Mouse (Mus musculus): ENCODE results near the gene Agpat3. TPM values are rescaled to one million over a fixed set of nuclear protein-coding genes. Genes with fewer than 3 reads are reported as not detected.

Gene Agpat3
- total and polyA plus RNA-seq, 2 experiments from 2014 or later, result 94.9 to 101 TPM

DNA sequence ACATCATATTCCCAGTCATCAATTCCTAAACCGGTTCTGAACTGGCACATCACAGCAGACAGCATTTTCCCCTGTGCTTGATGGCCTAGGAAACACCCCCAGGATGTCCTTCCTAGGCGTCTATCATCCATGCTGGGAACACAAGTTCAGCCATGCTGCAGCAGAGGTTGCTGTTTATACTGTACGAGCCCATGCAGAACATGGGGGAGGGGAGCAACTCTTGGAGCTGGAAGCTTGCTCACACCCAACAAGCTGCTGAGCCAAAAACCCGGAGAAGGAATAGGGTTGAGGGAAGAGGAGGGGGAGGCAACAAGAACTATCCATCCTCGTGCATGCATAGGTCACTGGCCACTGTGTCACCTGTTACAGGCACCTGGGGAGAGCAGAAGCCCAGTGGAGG lies 92.0 kb downstream of the Agpat3 start:
- no peaks in the 10 kb centered on the region for H3K27me3 ChIP-seq (ENCODE audit: insufficient read depth, low read length)
- no peak overlapping the region for H3K4me3 ChIP-seq (ENCODE audit: low read depth, low read length)
- no peak overlapping the region for H3K27ac ChIP-seq (ENCODE audit: low read depth, low read length)
- no peak overlapping the region for H3K9ac ChIP-seq
- no peaks in the 10 kb centered on the region for H3K36me3 ChIP-seq (ENCODE audit: insufficient read depth)
- no peak for TF ChIP-seq CTCF (IDR thresholded peaks at IDR 0.05; ENCODE audit: low read depth)
- ATAC-seq (peak; percentile 51; the same call in 1 of the 2 replicates), DNase-seq (no peak)
- H3K4me1 ChIP-seq (ENCODE audit: insufficient read depth), result no peaks in the 10 kb centered on the region
- H3K4me2 ChIP-seq (ENCODE audit: low read depth), result no peak overlapping the region
- WGBS, result 32% methylated on average over 5 of the region's 5 CpGs
- H3K9me3 ChIP-seq (ENCODE audit: low read length), result no peaks in the 10 kb centered on the region

DNA sequence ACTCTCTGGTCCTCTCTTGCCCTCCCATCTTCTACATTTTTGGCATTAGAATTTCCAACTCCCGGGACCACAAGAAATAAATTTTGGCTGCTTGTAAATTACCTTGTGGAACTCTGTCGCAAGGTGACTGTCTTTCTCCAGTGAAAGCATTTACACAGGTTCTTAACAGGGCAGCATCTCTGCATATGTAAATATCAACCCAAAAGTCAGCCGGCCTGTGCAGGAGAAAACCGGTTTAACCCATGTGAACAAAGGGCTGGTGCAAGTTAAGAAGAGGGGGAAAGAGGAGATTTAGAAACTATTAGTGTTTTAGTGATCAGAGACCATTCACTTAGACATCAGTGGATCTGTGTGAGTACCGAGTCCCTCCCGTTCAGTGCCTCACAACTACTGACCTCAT lies 92.6 kb downstream of the Agpat3 start:
- H3K27ac ChIP-seq (ENCODE audit: low read depth, low read length), result no peak overlapping the region
- no peak overlapping the region for H3K4me2 ChIP-seq (ENCODE audit: low read depth)
- H3K4me3 ChIP-seq (ENCODE audit: low read depth, low read length), result no peak overlapping the region
- 52% methylated on average over 6 of the region's 6 CpGs for WGBS
- no peaks in the 10 kb centered on the region for H3K4me1 ChIP-seq (ENCODE audit: insufficient read depth)
- DNase-seq (no peak), ATAC-seq (no peak)
- H3K27me3 ChIP-seq (ENCODE audit: insufficient read depth, low read length), result no peaks in the 10 kb centered on the region
- TF ChIP-seq CTCF (IDR thresholded peaks at IDR 0.05; ENCODE audit: low read depth), result no peak
- H3K9me3 ChIP-seq (ENCODE audit: low read length), result no peaks in the 10 kb centered on the region
- no peak overlapping the region for H3K9ac ChIP-seq
- H3K36me3 ChIP-seq (ENCODE audit: insufficient read depth), result no peaks in the 10 kb centered on the region

DNA sequence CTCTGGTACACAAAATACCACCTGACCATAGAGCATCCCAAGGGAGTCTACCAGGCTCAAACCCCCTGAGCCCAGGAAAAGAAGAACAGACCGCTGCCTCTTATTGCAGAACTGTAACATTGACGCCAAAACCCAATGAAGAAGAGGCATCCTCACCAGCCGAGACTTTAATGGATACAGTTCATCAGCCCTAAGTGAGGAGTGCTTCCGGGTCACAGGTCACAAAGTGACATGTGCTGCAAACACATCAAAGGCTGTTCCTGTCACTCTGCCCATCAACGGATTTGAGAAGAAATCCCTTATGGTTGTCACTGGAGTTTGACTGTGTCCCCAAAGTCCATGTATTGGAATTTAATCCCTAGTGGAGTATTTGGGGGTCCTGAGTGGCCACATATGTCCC lies 93.1 kb downstream of the Agpat3 start:
- 77% methylated on average over 5 of the region's 5 CpGs for WGBS
- Histone ChIP-seq H3K9me3 (ENCODE audit: low read length) (no peaks in the 10 kb centered on the region), H3K4me2 (ENCODE audit: low read depth) (no peak overlapping the region), H3K4me3 (ENCODE audit: low read depth, low read length) (no peak overlapping the region), H3K27me3 (ENCODE audit: insufficient read depth, low read length) (no peaks in the 10 kb centered on the region), H3K36me3 (ENCODE audit: insufficient read depth) (no peaks in the 10 kb centered on the region), H3K9ac (no peak overlapping the region), H3K4me1 (ENCODE audit: insufficient read depth) (no peaks in the 10 kb centered on the region), H3K27ac (ENCODE audit: low read depth, low read length) (no peak overlapping the region)
- DNase-seq (no peak), ATAC-seq (no peak)
- TF ChIP-seq CTCF (IDR thresholded peaks at IDR 0.05; ENCODE audit: low read depth), result no peak

GRCm38 (mm10) chr10:78258142-78258675 lies 94.1 kb downstream of the Agpat3 start:
- WGBS, result 73% methylated on average over 6 of the region's 6 CpGs
- Histone ChIP-seq H3K9me3 (ENCODE audit: low read length) (no peaks in the 10 kb centered on the region), H3K4me2 (ENCODE audit: low read depth) (no peak overlapping the region), H3K36me3 (ENCODE audit: insufficient read depth) (no peaks in the 10 kb centered on the region), H3K4me3 (ENCODE audit: low read depth, low read length) (no peak overlapping the region), H3K27me3 (ENCODE audit: insufficient read depth, low read length) (no peaks in the 10 kb centered on the region), H3K4me1 (ENCODE audit: insufficient read depth) (no peaks in the 10 kb centered on the region), H3K27ac (ENCODE audit: low read depth, low read length) (no peak overlapping the region), H3K9ac (no peak overlapping the region)
- ATAC-seq (no peak), DNase-seq (no peak)
- no peak for TF ChIP-seq CTCF (IDR thresholded peaks at IDR 0.05; ENCODE audit: low read depth)

- TF ChIP-seq CTCF (IDR thresholded peaks at IDR 0.05; ENCODE audit: low read depth), result no peak
- Histone ChIP-seq H3K27me3 (ENCODE audit: insufficient read depth, low read length) (no peaks in the 10 kb centered on the region), H3K4me3 (ENCODE audit: low read depth, low read length) (no peak overlapping the region), H3K4me2 (ENCODE audit: low read depth) (no peak overlapping the region), H3K36me3 (ENCODE audit: insufficient read depth) (no peaks in the 10 kb centered on the region), H3K27ac (ENCODE audit: low read depth, low read length) (no peak overlapping the region), H3K9ac (no peak overlapping the region), H3K4me1 (ENCODE audit: insufficient read depth) (no peaks in the 10 kb centered on the region), H3K9me3 (ENCODE audit: low read length) (no peaks in the 10 kb centered on the region)
- WGBS, result 53% methylated on average over 4 of the region's 4 CpGs
- ATAC-seq, result peak; percentile 42; the same call in 1 of the 2 replicates
- peak; percentile 27 for DNase-seq
These were observed 96.6 kb downstream of the Agpat3 start for GRCm38 (mm10) chr10:78255646-78256059.

- DNase-seq, result no peak
- Histone ChIP-seq H3K36me3 (ENCODE audit: insufficient read depth) (no peaks in the 10 kb centered on the region), H3K4me1 (ENCODE audit: insufficient read depth) (0 out of 2 replicates have a peak, but pooled peaks cover 7% of the 10 kb centered on the region), H3K27me3 (ENCODE audit: insufficient read depth, low read length) (no peaks in the 10 kb centered on the region), H3K4me2 (ENCODE audit: low read depth) (no peak overlapping the region), H3K9ac (no peak overlapping the region), H3K9me3 (ENCODE audit: low read length) (no peaks in the 10 kb centered on the region), H3K4me3 (ENCODE audit: low read depth, low read length) (no peak overlapping the region), H3K27ac (ENCODE audit: low read depth, low read length) (no peak overlapping the region)
- WGBS, result 92% methylated on average over 3 of the region's 3 CpGs
- no peak for TF ChIP-seq CTCF (IDR thresholded peaks at IDR 0.05; ENCODE audit: low read depth)
- ATAC-seq, result no peak
These were observed 105.1 kb downstream of the Agpat3 start for GRCm38 (mm10) chr10:78247206-78247605.

GRCm38 (mm10) chr10:78246725-78247124 lies 105.6 kb downstream of the Agpat3 start:
- 84% methylated on average over 4 of the region's 4 CpGs for WGBS
- DNase-seq (no peak), ATAC-seq (no peak)

More at GRCm38 (mm10) chr10:78246725-78247124, 105.6 kb downstream of the Agpat3 start:
- Histone ChIP-seq H3K4me3 (ENCODE audit: low read depth, low read length) (no peak overlapping the region), H3K36me3 (ENCODE audit: insufficient read depth) (peaks cover 2% of the 10 kb centered on the region; the same call in 1 of the 2 replicates), H3K9ac (no peak overlapping the region), H3K4me1 (ENCODE audit: insufficient read depth) (0 out of 2 replicates have a peak, but pooled peaks cover 7% of the 10 kb centered on the region), H3K27me3 (ENCODE audit: insufficient read depth, low read length) (no peaks in the 10 kb centered on the region), H3K9me3 (ENCODE audit: low read length) (no peaks in the 10 kb centered on the region), H3K4me2 (ENCODE audit: low read depth) (no peak overlapping the region), H3K27ac (ENCODE audit: low read depth, low read length) (no peak overlapping the region)
- TF ChIP-seq CTCF (IDR thresholded peaks at IDR 0.05; ENCODE audit: low read depth), result no peak

Data from forebrain, postnatal 0 days (tissue).